ENCODE assay signal across 9 mouse cellular contexts in genomic region chr16:45892928-45893327, GRCm38 (mm10).
DNase-seq lines count a peak whose midpoint lies in the region; ATAC-seq and TF ChIP-seq lines count a peak whose summit lies in the region.
"Had no signal": no experiment of that assay in that cellular context is flagged by ENCODE, and none has a peak within 500 bp of the region (broad histone marks: within the 10 kb centered on the region; RNA-seq: fewer than 3 reads in every experiment).

No protein-coding gene starts in this region.

- WGBS in midbrain, embryonic 10.5 days: 67% methylated on average over 1 of the region's 1 CpGs
- WGBS in midbrain, postnatal 0 days: 44% methylated on average over 1 of the region's 1 CpGs
- 20% methylated on average over 1 of the region's 1 CpGs for WGBS in heart, embryonic 15.5 days
- 39% methylated on average over 1 of the region's 1 CpGs for WGBS in limb, embryonic 10.5 days
- 11% methylated on average over 1 of the region's 1 CpGs for WGBS in stomach, postnatal 0 days

- intact Hi-C loops in left cerebral cortex, postnatal 4 days (cut with DNase I): no loop called here

- H3K9ac ChIP-seq in midbrain, postnatal 0 days (replicated peaks; ENCODE audit: low read length, poor library complexity, severe bottlenecking): no peak overlapping the region
- no peak overlapping the region for H3K9ac ChIP-seq in heart, embryonic 15.5 days
- H3K9ac ChIP-seq in stomach, postnatal 0 days (ENCODE audit: low read length): no peak overlapping the region

- no peaks in the 10 kb centered on the region for H3K27me3 ChIP-seq in midbrain, embryonic 10.5 days (ENCODE audit: low read depth, poor library complexity, severe bottlenecking)
- H3K27me3 ChIP-seq in midbrain, postnatal 0 days (ENCODE audit: insufficient read depth, low read length): no peaks in the 10 kb centered on the region
- H3K27me3 ChIP-seq in heart, embryonic 15.5 days: no peaks in the 10 kb centered on the region
- H3K27me3 ChIP-seq in limb, embryonic 10.5 days (ENCODE audit: low read depth, poor library complexity, severe bottlenecking): no peaks in the 10 kb centered on the region
- H3K27me3 ChIP-seq in stomach, postnatal 0 days (ENCODE audit: control insufficient read depth, insufficient read depth, low read length): no peaks in the 10 kb centered on the region

- no peak overlapping the region for H3K4me2 ChIP-seq in midbrain, postnatal 0 days (ENCODE audit: low read depth, low read length, poor library complexity, severe bottlenecking)
- no peak overlapping the region for H3K4me2 ChIP-seq in heart, embryonic 15.5 days
- no peak overlapping the region for H3K4me2 ChIP-seq in stomach, postnatal 0 days (replicated peaks; ENCODE audit: low read depth)

- DNase-seq in midbrain, embryonic 10.5 days (ENCODE audit: low spot score): peak; percentile 24
- no peak for DNase-seq in midbrain, postnatal 0 days (ENCODE audit: low spot score)
- no peak for DNase-seq in limb, embryonic 10.5 days (ENCODE audit: low spot score)
- DNase-seq in stomach, postnatal 0 days (ENCODE audit: low spot score): no peak
- DNase-seq in layer of hippocampus, postnatal 25 days (ENCODE audit: extremely low spot score in 1 of 2, low spot score in 1 of 2): no peak
- no peak for DNase-seq in left cerebral cortex, postnatal 4 days
- no peak for DNase-seq in spleen, adult 18-20 months
- DNase-seq: cerebellum, adult 11-12 months had no signal

- no peak overlapping the region for H3K4me3 ChIP-seq in midbrain, embryonic 10.5 days
- H3K4me3 ChIP-seq in midbrain, postnatal 0 days (ENCODE audit: low read depth, low read length): no peak overlapping the region
- no peak overlapping the region for H3K4me3 ChIP-seq in heart, embryonic 15.5 days
- no peak overlapping the region for H3K4me3 ChIP-seq in limb, embryonic 10.5 days
- H3K4me3 ChIP-seq in stomach, postnatal 0 days (ENCODE audit: low read depth, low read length): no peak overlapping the region

- TF ChIP-seq EP300 in stomach, postnatal 0 days (optimal IDR thresholded peaks at IDR 0.05): no peak

- ATAC-seq in midbrain, postnatal 0 days (ENCODE audit: low FRiP score): no peak
- peak; percentile 75 for ATAC-seq in heart, embryonic 15.5 days (replicated peaks; ENCODE audit: insufficient number of reproducible peaks, insufficient read depth, low FRiP score, low read depth)
- ATAC-seq in stomach, postnatal 0 days (ENCODE audit: low FRiP score, low TSS enrichment): peak; percentile 53; the same call in 1 of the 2 replicates

- no peaks in the 10 kb centered on the region for H3K9me3 ChIP-seq in midbrain, embryonic 10.5 days (replicated peaks)
- no peaks in the 10 kb centered on the region for H3K9me3 ChIP-seq in midbrain, postnatal 0 days (ENCODE audit: low read length)
- H3K9me3 ChIP-seq in heart, embryonic 15.5 days (replicated peaks): no peaks in the 10 kb centered on the region
- H3K9me3 ChIP-seq in limb, embryonic 10.5 days (replicated peaks): no peaks in the 10 kb centered on the region
- no peaks in the 10 kb centered on the region for H3K9me3 ChIP-seq in stomach, postnatal 0 days (ENCODE audit: control insufficient read depth, low read length)

- H3K27ac ChIP-seq in midbrain, embryonic 10.5 days (replicated peaks): no peak overlapping the region
- no peak overlapping the region for H3K27ac ChIP-seq in midbrain, postnatal 0 days (ENCODE audit: low read depth, low read length)
- peak overlapping the region; percentile 76 for H3K27ac ChIP-seq in heart, embryonic 15.5 days
- peak overlapping the region; percentile 68 for H3K27ac ChIP-seq in limb, embryonic 10.5 days
- no peak overlapping the region for H3K27ac ChIP-seq in stomach, postnatal 0 days (replicated peaks)

- H3K4me1 ChIP-seq in midbrain, embryonic 10.5 days: peaks cover 7% of the 10 kb centered on the region; the same call in 1 of the 2 replicates
- H3K4me1 ChIP-seq in midbrain, postnatal 0 days (ENCODE audit: insufficient read depth, low read length): no peaks in the 10 kb centered on the region
- H3K4me1 ChIP-seq in heart, embryonic 15.5 days (replicated peaks): peaks cover 13% of the 10 kb centered on the region
- peaks cover 36% of the 10 kb centered on the region for H3K4me1 ChIP-seq in limb, embryonic 10.5 days
- no peaks in the 10 kb centered on the region for H3K4me1 ChIP-seq in stomach, postnatal 0 days (replicated peaks; ENCODE audit: control insufficient read depth, insufficient read depth)

- no peak for TF ChIP-seq CTCF in midbrain, postnatal 0 days (IDR thresholded peaks at IDR 0.05)
- peak; percentile 30 for TF ChIP-seq CTCF in stomach, postnatal 0 days (IDR thresholded peaks at IDR 0.05; ENCODE audit: low read depth)

- H3K36me3 ChIP-seq in midbrain, embryonic 10.5 days: no peaks in the 10 kb centered on the region
- no peaks in the 10 kb centered on the region for H3K36me3 ChIP-seq in midbrain, postnatal 0 days (ENCODE audit: insufficient read depth, low read length)
- no peaks in the 10 kb centered on the region for H3K36me3 ChIP-seq in heart, embryonic 15.5 days
- no peaks in the 10 kb centered on the region for H3K36me3 ChIP-seq in limb, embryonic 10.5 days
- H3K36me3 ChIP-seq in stomach, postnatal 0 days (ENCODE audit: control insufficient read depth, insufficient read depth, low read length): no peaks in the 10 kb centered on the region

Comparison
In these comparisons a context has a peak if more than half of its experiments do, and no peak if none do; other contexts are left out.
1. H3K27ac ChIP-seq: peak in heart, embryonic 15.5 days (single experiment) and limb, embryonic 10.5 days (single experiment); none in midbrain, embryonic 10.5 days (single experiment), midbrain, postnatal 0 days (single experiment) and stomach, postnatal 0 days (single experiment).